Mouse (Mus musculus) limb, embryonic 14.5 days (tissue): ENCODE results near the gene Gm11627. TPM values are rescaled to one million over a fixed set of nuclear protein-coding genes. Genes with fewer than 3 reads are reported as not detected.

Source experiments
- ATAC-seq: fragments of 200-750 bp; cut with Nextera tagmentation; 2 replicates; pipeline ENCODE4 v1.8.0; 2017; ENCODE audit warnings: low read depth, moderate number of reproducible peaks, moderate TSS enrichment; ENCODE audit not compliant: low FRiP score
- DNase-seq: peaks from one replicate; pipeline ENCODE4 v3.0.0-alpha.2; 2015; ENCODE audit warnings: low spot score
- H3K27ac ChIP-seq: fragments of 300-500 bp; sonication (generic); replicated peaks from 2 replicates; pipeline ENCODE4 v1.5.1; 2014; ENCODE audit warnings: low read depth, mild to moderate bottlenecking, low read length, moderate library complexity, mixed read lengths
- H3K27me3 ChIP-seq: fragments of 300-500 bp; sonication (generic); 2 replicates; pipeline ENCODE4 v1.6.1; 2014; ENCODE audit warnings: low read length, mixed read lengths; ENCODE audit not compliant: control insufficient read depth, insufficient read depth
- H3K36me3 ChIP-seq: fragments of 300-500 bp; sonication (generic); 2 replicates; pipeline ENCODE4 v1.6.1; 2014; ENCODE audit warnings: mild to moderate bottlenecking, low read length, moderate library complexity, mixed read lengths; ENCODE audit not compliant: control insufficient read depth, insufficient read depth
- H3K4me1 ChIP-seq: fragments of 300-500 bp; sonication (generic); 2 replicates; pipeline ENCODE4 v1.6.1; 2014; ENCODE audit warnings: antibody characterized with exemption, low read length, mixed read lengths; ENCODE audit not compliant: control insufficient read depth, insufficient read depth
- H3K4me2 ChIP-seq: fragments of 300-500 bp; sonication (generic); replicated peaks from 2 replicates; pipeline ENCODE4 v1.6.1; 2014; ENCODE audit warnings: low read depth, mild to moderate bottlenecking, low read length, moderate library complexity; ENCODE audit not compliant: severe bottlenecking
- H3K4me3 ChIP-seq: fragments of 300-500 bp; sonication (generic); replicated peaks from 2 replicates; pipeline ENCODE4 v1.5.1; 2014; ENCODE audit warnings: low read length
- H3K9ac ChIP-seq: fragments of 300-500 bp; sonication (generic); 2 replicates; pipeline ENCODE4 v1.6.1; 2014; ENCODE audit warnings: mild to moderate bottlenecking, low read depth, low read length, moderate library complexity; ENCODE audit not compliant: severe bottlenecking
- H3K9me3 ChIP-seq: fragments of 300-500 bp; sonication (generic); 2 replicates; pipeline ENCODE4 v1.6.1; 2016; ENCODE audit warnings: low read length; ENCODE audit not compliant: control insufficient read depth
- POLR2A ChIP-seq: fragments of 200-500 bp; IDR thresholded peaks from 2 replicates; pipeline ENCODE4 v1.8.0; 2012; ENCODE audit warnings: inconsistent platforms, mild to moderate bottlenecking, moderate library complexity, borderline replicate concordance; ENCODE audit not compliant: insufficient read depth, insufficient read length; ENCODE audit errors: extremely low read depth
- WGBS: fragments of 180-500 bp; shearing (Covaris S2); extraction: QIAGEN DNeasy Blood & Tissue Kit; methylation state at CpG from one replicate; pipeline ENCODE4 v1.1.7; 2014; 5-methylcytosine and 5-hydroxymethylcytosine counted together
- polyA plus RNA-seq, 2 experiments: library from polyadenylated mRNA; depleted of rRNA in 1 of 2; stranded (reverse) in 1 of 2; unstranded in 1 of 2; fragments of >200 nt; fragmentation: Nextera tagmentation in 1 of 2; extraction: Ambion mirVana in 1 of 2; gene quantifications; 2 replicates each; pipeline versions ENCODE4 v1.2.1 to v1.2.3; 2012 to 2014

Gene Gm11627
- polyA plus RNA-seq (2012; rRNA removed) (5.5 and 7.2 TPM in 2 replicates), polyA plus RNA-seq (2014; fragmentation: Nextera tagmentation; extraction: Ambion mirVana) (11.4 and 13.2 TPM in 2 replicates)

DNA sequence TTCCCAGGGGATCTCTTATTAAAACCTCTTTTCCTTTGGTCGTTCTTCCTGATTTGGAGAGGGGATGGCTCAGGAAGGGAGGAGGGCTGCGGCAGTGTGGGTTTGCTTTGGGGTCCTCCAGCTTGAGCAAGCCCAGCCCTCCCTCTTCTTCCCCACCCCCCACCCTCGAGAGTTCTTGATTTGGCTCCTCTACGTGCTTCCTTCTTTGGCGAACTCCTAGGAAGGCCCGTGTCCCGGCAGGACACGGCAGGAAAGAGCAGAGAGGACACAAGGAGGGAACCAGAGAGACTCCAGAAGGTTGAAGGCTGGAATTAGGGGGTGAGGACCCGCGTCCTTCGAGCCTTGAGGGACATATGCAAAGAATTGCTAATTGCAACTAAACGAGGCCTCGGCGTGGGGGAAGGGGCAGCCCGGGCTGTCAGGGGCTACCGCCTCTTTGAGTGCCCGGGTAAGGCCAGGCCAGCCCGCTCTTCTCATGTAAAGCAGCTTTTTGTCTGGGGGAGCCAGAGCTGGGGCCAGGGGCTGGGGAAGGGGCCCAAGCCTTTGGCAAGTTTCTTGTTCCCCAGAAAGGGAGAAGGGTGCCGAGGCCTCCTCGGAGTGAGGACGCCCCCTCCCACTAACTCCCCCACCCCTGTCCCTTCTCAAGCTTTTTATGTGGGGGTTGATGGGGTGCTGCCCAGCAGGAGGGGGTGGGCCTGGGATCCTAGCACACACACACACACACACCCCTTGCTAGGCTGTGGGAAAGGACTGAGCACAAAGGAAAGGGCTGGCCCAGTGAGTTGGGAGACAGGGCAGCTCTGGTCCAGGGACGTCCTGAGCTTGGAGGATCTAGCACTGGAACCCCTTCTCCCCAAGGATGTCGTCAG, at the start of gene Gm11627:
Gene Gm11627 (minus strand): TSS at position 297 of the 869 bp plus-strand sequence.
- H3K9ac ChIP-seq = peak within 1 kb of the TSS; percentile 69
- peak; percentile 72 for ATAC-seq
- no peaks in the 10 kb centered on the region for H3K9me3 ChIP-seq
- peak within 1 kb of the TSS; percentile 35 for H3K4me3 ChIP-seq
- no peaks in the 10 kb centered on the region for H3K27me3 ChIP-seq
- DNase-seq = peak; percentile 5
- H3K4me1 ChIP-seq = peaks cover 40% of the 10 kb centered on the region
- H3K27ac ChIP-seq = peak within 1 kb of the TSS; percentile 89
- WGBS = 12% methylated on average over 21 of the region's 23 CpGs
- H3K36me3 ChIP-seq = no peaks in the 10 kb centered on the region
- TF ChIP-seq POLR2A = no peak
- peak within 1 kb of the TSS; percentile 63 for H3K4me2 ChIP-seq

DNA sequence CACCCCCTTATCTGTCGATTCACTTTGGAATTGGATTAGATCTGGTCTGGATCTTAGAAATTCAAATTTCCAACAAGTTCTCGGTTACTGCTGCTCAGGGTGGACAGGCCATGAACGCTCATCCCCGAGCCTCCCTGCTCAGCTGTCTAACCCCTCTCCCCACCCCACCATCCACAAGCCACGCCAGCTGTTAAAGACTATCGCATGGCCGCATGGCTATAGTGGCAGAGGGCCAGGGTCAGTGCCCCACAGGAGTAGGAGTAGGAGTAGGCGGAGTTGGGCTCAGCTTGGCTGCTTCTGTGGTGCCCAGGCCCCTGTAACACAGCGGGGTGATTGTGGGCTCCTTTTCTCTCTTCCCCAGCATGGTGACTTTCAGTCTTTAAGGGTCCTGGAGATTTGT, 49.3 kb upstream of the Gm11627 start:
- TF ChIP-seq POLR2A = no peak
- Histone ChIP-seq H3K4me2 (no peak overlapping the region), H3K4me1 (peaks cover 60% of the 10 kb centered on the region), H3K9me3 (no peaks in the 10 kb centered on the region), H3K9ac (no peak overlapping the region), H3K27ac (no peak overlapping the region), H3K27me3 (no peaks in the 10 kb centered on the region), H3K36me3 (no peaks in the 10 kb centered on the region), H3K4me3 (no peak overlapping the region)
- no peak for DNase-seq
- WGBS = 66% methylated on average over 9 of the region's 9 CpGs
- ATAC-seq = no peak

DNA sequence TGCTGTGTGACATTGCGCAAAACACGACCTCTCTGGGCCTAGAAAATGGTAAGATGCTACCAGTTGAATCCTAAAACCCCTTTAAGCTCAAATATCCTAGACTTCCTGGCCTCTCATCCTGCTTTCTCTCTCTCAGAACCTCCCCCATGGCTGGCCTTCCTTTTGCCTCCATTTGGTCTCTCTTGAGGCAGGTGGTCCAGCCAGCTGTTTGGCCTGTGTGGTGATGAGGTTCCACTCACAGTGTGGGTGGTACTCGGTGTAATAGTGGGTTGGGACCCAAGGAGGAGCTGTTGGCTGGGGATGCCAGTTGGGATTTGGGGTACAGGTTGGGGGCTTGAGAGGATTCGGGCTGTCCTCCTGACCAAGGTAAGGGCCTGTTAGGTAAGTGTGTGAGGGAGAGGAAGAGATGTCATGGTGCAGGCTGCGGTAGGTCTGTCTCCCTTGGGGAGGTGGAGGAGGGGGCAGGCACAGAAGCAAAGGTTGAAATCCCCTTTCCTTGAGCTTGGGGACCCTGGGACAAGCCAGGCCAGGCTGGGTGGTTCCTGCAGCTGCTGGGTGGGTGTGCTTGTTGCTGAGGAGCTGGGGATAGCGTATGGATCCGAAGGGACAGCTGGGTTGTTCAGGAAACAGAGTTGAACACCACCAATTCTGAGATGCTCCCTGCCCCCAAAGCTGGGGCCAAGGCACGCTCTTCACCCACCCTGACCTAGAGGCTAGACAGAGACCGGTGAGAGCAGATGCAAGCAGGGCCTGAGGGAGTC, 48.1 kb upstream of the Gm11627 start:
- 76% methylated on average over 9 of the region's 9 CpGs for WGBS
- no peak overlapping the region for H3K9ac ChIP-seq
- TF ChIP-seq POLR2A = no peak
- no peak overlapping the region for H3K4me2 ChIP-seq
- H3K36me3 ChIP-seq = no peaks in the 10 kb centered on the region
- no peaks in the 10 kb centered on the region for H3K27me3 ChIP-seq
- no peak overlapping the region for H3K27ac ChIP-seq
- H3K4me3 ChIP-seq = no peak overlapping the region
- no peaks in the 10 kb centered on the region for H3K9me3 ChIP-seq
- DNase-seq = no peak
- no peak for ATAC-seq
- H3K4me1 ChIP-seq = peaks cover 52% of the 10 kb centered on the region

DNA sequence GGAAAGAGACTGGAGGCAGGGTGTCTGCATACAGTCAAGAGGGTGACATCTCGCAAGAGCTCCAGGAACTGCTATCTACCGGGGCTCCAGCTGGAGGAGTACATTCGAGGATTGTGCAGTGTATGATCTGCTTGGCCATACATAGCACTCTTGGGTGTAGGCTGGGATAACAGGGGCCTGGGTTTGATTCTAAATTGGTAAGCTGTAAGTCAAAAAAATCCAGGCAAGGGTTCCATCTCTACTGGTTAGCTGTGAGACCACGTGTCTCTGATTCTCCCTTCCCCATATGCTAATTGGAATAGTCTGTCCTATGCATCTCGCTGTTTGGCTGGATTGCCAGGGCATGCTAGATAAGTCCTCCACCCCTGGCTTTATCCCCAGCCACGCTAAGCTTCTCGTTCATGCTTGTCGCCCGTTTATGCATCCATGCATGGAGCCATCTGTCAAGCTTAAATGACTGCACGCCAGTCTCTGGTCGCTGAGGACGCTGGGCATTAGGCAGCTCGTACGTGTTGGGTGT, 45.7 kb upstream of the Gm11627 start:
- TF ChIP-seq POLR2A = no peak
- H3K9me3 ChIP-seq = no peaks in the 10 kb centered on the region
- DNase-seq = peak; percentile 67
- H3K4me1 ChIP-seq = peaks cover 29% of the 10 kb centered on the region
- no peaks in the 10 kb centered on the region for H3K36me3 ChIP-seq
- peak overlapping the region; percentile 91 for H3K27ac ChIP-seq
- WGBS = 19% methylated on average over 14 of the region's 14 CpGs
- no peak overlapping the region for H3K9ac ChIP-seq
- no peaks in the 10 kb centered on the region for H3K27me3 ChIP-seq
- no peak overlapping the region for H3K4me3 ChIP-seq
- ATAC-seq = peak; percentile 50
- H3K4me2 ChIP-seq = peak overlapping the region; percentile 46
